Mouse (Mus musculus): ENCODE data around the gene Spesp1. TPM values are rescaled to one million over a fixed set of nuclear protein-coding genes. Genes with fewer than 3 reads are reported as not detected.

Gene Spesp1
- polyA plus RNA-seq (2016; fragmentation: Nextera tagmentation; extraction: Ambion mirVana), result not detected in 2 replicates

DNA sequence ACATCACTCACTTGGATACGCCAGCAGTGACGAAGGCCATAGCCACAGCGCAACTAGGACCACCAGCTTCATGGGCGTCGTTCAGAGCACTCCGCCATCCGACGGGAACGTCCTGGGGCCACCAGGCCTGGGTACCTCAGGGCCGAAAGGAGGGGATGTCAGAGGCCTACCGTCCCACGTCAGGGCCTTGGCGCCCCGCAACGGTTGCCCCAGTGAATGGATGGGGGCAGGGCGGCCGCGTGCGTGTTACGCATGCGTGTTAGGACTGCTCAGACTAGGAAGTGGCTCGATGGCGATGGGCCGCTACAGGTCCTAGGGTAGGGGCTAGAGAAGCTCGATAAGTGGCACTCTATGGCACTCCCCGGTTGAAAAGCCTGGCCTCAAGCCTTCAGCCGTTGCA, at the start of gene Spesp1:
Gene Spesp1, minus strand, starts transcription at position 218 of the 400 bp plus-strand sequence.
- no peak within 1 kb of the TSS for H3K4me3 ChIP-seq
- no peak for DNase-seq (ENCODE audit: low spot score)
- no peaks in the 10 kb centered on the region for H3K9me3 ChIP-seq
- H3K27me3 ChIP-seq (replicated peaks; ENCODE audit: low read depth, poor library complexity, severe bottlenecking), result no peaks in the 10 kb centered on the region
- 85% methylated on average over 27 of the region's 27 CpGs for WGBS
- H3K4me1 ChIP-seq, result peaks cover 4% of the 10 kb centered on the region; the same call in 1 of the 2 replicates
- no peak within 1 kb of the TSS; the same call in 1 of the 2 replicates for H3K27ac ChIP-seq (replicated peaks)
- no peaks in the 10 kb centered on the region for H3K36me3 ChIP-seq (replicated peaks)

DNA sequence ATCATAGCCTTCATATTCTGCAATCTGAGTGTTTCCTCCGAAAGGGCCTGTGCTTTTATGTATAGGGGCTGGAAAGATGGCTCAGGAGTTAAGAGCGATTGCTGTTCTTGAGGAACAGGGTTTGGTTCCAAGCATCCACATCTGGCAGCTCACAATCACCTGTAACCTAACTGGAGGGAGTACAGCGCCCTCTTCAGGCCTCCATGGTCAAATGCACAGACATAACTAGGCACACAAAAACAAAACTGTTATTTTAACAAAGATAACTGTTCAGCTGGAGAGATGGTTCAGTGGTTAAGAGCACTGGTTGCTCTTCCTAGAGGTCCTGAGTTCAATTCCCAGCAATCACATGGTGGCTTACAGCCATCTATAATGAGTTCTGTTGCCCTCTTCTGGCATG, 44.0 kb upstream of the Spesp1 start:
- DNase-seq (ENCODE audit: low spot score), result no peak
- Histone ChIP-seq H3K27me3 (replicated peaks; ENCODE audit: low read depth, poor library complexity, severe bottlenecking) (no peaks in the 10 kb centered on the region), H3K9me3 (peaks cover 2% of the 10 kb centered on the region; the same call in 1 of the 2 replicates), H3K36me3 (replicated peaks) (no peaks in the 10 kb centered on the region), H3K27ac (replicated peaks) (no peak overlapping the region), H3K4me1 (no peaks in the 10 kb centered on the region), H3K4me3 (no peak overlapping the region)
- WGBS, result 71% methylated on average over 3 of the region's 3 CpGs

- WGBS, result 87% methylated on average over 1 of the region's 1 CpGs
- DNase-seq (ENCODE audit: low spot score), result no peak
- Histone ChIP-seq H3K4me3 (no peak overlapping the region), H3K9me3 (peaks cover 4% of the 10 kb centered on the region; the same call in 1 of the 2 replicates), H3K4me1 (no peaks in the 10 kb centered on the region), H3K36me3 (replicated peaks) (no peaks in the 10 kb centered on the region), H3K27ac (replicated peaks) (no peak overlapping the region), H3K27me3 (replicated peaks; ENCODE audit: low read depth, poor library complexity, severe bottlenecking) (no peaks in the 10 kb centered on the region)
Measured at GRCm38 (mm10) chr9:62323816-62324215, 41.8 kb upstream of the Spesp1 start.

GRCm38 (mm10) chr9:62318729-62319128, 36.7 kb upstream of the Spesp1 start:
- no peaks in the 10 kb centered on the region for H3K4me1 ChIP-seq
- no peaks in the 10 kb centered on the region for H3K27me3 ChIP-seq (replicated peaks; ENCODE audit: low read depth, poor library complexity, severe bottlenecking)
- no peaks in the 10 kb centered on the region for H3K36me3 ChIP-seq (replicated peaks)
- no peak for DNase-seq (ENCODE audit: low spot score)
- H3K4me3 ChIP-seq, result no peak overlapping the region
- peaks cover 8% of the 10 kb centered on the region for H3K9me3 ChIP-seq
- no peak overlapping the region for H3K27ac ChIP-seq (replicated peaks)
- 77% methylated on average over 4 of the region's 4 CpGs for WGBS

GRCm38 (mm10) chr9:62315556-62315955, 33.5 kb upstream of the Spesp1 start:
- Histone ChIP-seq H3K9me3 (peaks cover 4% of the 10 kb centered on the region; the same call in 1 of the 2 replicates), H3K4me1 (no peaks in the 10 kb centered on the region), H3K27me3 (replicated peaks; ENCODE audit: low read depth, poor library complexity, severe bottlenecking) (no peaks in the 10 kb centered on the region), H3K4me3 (no peak overlapping the region), H3K36me3 (replicated peaks) (no peaks in the 10 kb centered on the region), H3K27ac (replicated peaks) (no peak overlapping the region)
- WGBS, result 91% methylated on average over 6 of the region's 6 CpGs
- DNase-seq (ENCODE audit: low spot score), result no peak

DNA sequence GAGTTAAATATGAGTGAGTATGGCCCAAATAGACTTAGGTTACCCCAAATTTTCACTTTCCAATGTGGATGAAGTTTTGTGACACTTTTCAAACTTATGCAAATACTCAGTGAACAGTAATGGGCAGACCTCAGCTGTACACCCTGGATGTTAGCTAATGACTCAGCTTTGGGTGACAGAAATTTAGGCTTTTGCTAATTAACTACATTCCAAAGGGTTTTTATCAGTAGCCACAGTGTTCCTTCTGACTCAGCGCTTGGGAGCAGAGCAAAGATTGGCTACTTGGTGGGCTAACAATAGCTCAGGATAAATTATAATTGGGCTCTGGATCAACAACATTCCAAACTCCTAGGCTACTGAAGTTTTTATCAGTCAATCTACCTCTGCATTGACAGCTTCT, 14.9 kb upstream of the Spesp1 start:
- 75% methylated on average over 1 of the region's 1 CpGs for WGBS
- Histone ChIP-seq H3K36me3 (replicated peaks) (no peaks in the 10 kb centered on the region), H3K9me3 (no peaks in the 10 kb centered on the region), H3K4me3 (no peak overlapping the region), H3K27me3 (replicated peaks; ENCODE audit: low read depth, poor library complexity, severe bottlenecking) (no peaks in the 10 kb centered on the region), H3K27ac (replicated peaks) (no peak overlapping the region), H3K4me1 (0 out of 2 replicates have a peak, but pooled peaks cover 5% of the 10 kb centered on the region)
- DNase-seq (ENCODE audit: low spot score), result no peak

GRCm38 (mm10) chr9:62295006-62295698, 13.1 kb upstream of the Spesp1 start:
- Histone ChIP-seq H3K27ac (replicated peaks) (no peak overlapping the region), H3K27me3 (replicated peaks; ENCODE audit: low read depth, poor library complexity, severe bottlenecking) (no peaks in the 10 kb centered on the region), H3K9me3 (no peaks in the 10 kb centered on the region)

GRCm38 (mm10) chr9:62287633-62288025, 5.6 kb upstream of the Spesp1 start:
- Histone ChIP-seq H3K9me3 (no peaks in the 10 kb centered on the region), H3K27ac (replicated peaks) (no peak overlapping the region), H3K4me1 (no peaks in the 10 kb centered on the region), H3K4me3 (no peak overlapping the region), H3K36me3 (replicated peaks) (no peaks in the 10 kb centered on the region), H3K27me3 (replicated peaks; ENCODE audit: low read depth, poor library complexity, severe bottlenecking) (no peaks in the 10 kb centered on the region)
- DNase-seq (ENCODE audit: low spot score), result no peak
- WGBS, result 76% methylated on average over 4 of the region's 4 CpGs

More at GRCm38 (mm10) chr9:62295006-62295698, 13.1 kb upstream of the Spesp1 start:
- WGBS, result 37% methylated on average over 7 of the region's 7 CpGs
- DNase-seq (ENCODE audit: low spot score), result peak; percentile 80
- Histone ChIP-seq H3K4me1 (0 out of 2 replicates have a peak, but pooled peaks cover 5% of the 10 kb centered on the region), H3K4me3 (no peak overlapping the region), H3K36me3 (replicated peaks) (no peaks in the 10 kb centered on the region)

- H3K27ac ChIP-seq (replicated peaks), result no peak overlapping the region
- H3K4me3 ChIP-seq, result no peak overlapping the region
- WGBS, result 41% methylated on average over 4 of the region's 4 CpGs
- no peaks in the 10 kb centered on the region for H3K4me1 ChIP-seq
- DNase-seq (ENCODE audit: low spot score), result peak; percentile 77
- H3K27me3 ChIP-seq (replicated peaks; ENCODE audit: low read depth, poor library complexity, severe bottlenecking), result no peaks in the 10 kb centered on the region
- no peaks in the 10 kb centered on the region for H3K9me3 ChIP-seq
- no peaks in the 10 kb centered on the region for H3K36me3 ChIP-seq (replicated peaks)
Measured at GRCm38 (mm10) chr9:62286967-62287632, 5.1 kb upstream of the Spesp1 start.

GRCm38 (mm10) chr9:62284266-62284665, 2.3 kb upstream of the Spesp1 start:
- Histone ChIP-seq H3K36me3 (replicated peaks) (no peaks in the 10 kb centered on the region), H3K27ac (replicated peaks) (no peak overlapping the region), H3K4me1 (no peaks in the 10 kb centered on the region), H3K4me3 (no peak overlapping the region), H3K27me3 (replicated peaks; ENCODE audit: low read depth, poor library complexity, severe bottlenecking) (no peaks in the 10 kb centered on the region), H3K9me3 (no peaks in the 10 kb centered on the region)
- DNase-seq (ENCODE audit: low spot score), result no peak
- WGBS, result 84% methylated on average over 7 of the region's 7 CpGs

DNA sequence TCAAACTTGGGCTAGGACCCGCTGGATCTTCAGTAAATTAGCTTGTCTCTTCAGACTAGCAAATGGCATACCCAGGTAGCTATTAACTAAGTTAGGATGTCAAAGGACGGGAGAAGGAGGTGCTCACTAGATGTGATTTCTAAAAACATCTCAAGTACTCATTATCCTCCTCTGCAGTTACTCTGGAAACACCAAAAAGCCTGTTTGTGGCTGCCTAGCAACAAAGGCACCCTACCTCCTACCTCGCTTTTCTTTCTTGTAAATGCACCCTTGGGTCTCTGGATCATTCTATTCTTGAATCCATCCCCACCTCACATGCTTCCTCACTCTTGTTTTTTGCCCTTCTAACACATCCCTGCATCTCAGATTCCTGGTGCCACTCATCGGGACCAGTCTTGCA, 5.1 kb downstream of the Spesp1 start:
- Histone ChIP-seq H3K27me3 (replicated peaks; ENCODE audit: low read depth, poor library complexity, severe bottlenecking) (no peaks in the 10 kb centered on the region), H3K4me1 (peaks cover 4% of the 10 kb centered on the region; the same call in 1 of the 2 replicates), H3K27ac (replicated peaks) (no peak overlapping the region), H3K36me3 (replicated peaks) (no peaks in the 10 kb centered on the region), H3K9me3 (no peaks in the 10 kb centered on the region), H3K4me3 (no peak overlapping the region)
- no peak for DNase-seq (ENCODE audit: low spot score)
- 71% methylated on average over 4 of the region's 4 CpGs for WGBS

DNA sequence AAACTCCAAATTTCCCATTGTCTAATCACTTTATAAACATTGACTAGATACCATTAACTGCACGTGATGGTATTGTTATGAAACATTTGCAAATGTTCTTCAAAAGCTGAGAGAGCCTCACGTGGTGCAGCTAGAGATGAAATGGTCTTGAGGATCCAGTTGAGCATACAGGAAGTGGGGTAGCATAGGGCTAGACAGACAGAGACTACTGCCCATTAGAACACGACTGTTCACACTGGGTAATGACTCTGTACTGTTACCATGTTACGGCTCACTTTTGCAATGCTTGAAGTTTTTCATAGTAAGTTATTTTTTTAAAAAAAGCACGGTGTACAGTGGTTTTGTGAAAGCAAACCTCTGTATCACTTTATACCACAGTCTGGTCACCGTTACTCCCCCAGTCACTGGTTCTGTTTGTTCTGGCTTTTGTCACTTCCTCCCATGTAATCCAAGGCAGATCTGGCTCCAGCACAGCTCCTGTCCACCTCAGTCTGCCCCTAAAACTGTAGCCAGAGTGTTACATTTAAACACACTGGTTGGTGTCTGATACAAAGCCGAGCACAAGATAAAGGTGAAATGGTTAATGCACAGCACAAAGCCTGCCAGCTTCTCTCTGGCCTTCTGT, 11.1 kb downstream of the Spesp1 start:
- Histone ChIP-seq H3K9me3 (no peaks in the 10 kb centered on the region), H3K4me1 (peaks cover 3% of the 10 kb centered on the region; the same call in 1 of the 2 replicates), H3K27me3 (replicated peaks; ENCODE audit: low read depth, poor library complexity, severe bottlenecking) (no peaks in the 10 kb centered on the region), H3K27ac (replicated peaks) (no peak overlapping the region), H3K36me3 (replicated peaks) (no peaks in the 10 kb centered on the region), H3K4me3 (no peak overlapping the region)
- no peak for DNase-seq (ENCODE audit: low spot score)
- WGBS, result 74% methylated on average over 7 of the region's 7 CpGs

All from embryonic facial prominence, embryonic 10.5 days (tissue).